Mouse (Mus musculus) left cerebral cortex, postnatal 36 days (tissue): ENCODE results near the gene Hus1b. TPM values are rescaled to one million over a fixed set of nuclear protein-coding genes. Genes with fewer than 3 reads are reported as not detected.

Experiments used
- DNase-seq, 2 experiments: peaks; one replicate each; pipeline ENCODE4 v3.0.0; 2021 to 2022; ENCODE audit warnings: low spot score in 2 of 2, mixed read lengths in 1 of 2
- intact Hi-C: fragments of 180-260 bp; cut with DNase I; formaldehyde crosslinking; loops from one replicate; pipeline ENCODE4 v1.15.1; 2025
- total RNA-seq, 2 experiments: library from RNA; stranded (reverse); gene quantifications; 2 replicates each; pipeline ENCODE4 v1.2.3; 2021

Hus1b gene
- total RNA-seq, 2 experiments from 2014 or later: 0.54 to 0.91 TPM

GRCm38 (mm10) chr13:30960714-30961113, 13.2 kb upstream of the Hus1b start:
- intact Hi-C loops: no loop called here

DNA sequence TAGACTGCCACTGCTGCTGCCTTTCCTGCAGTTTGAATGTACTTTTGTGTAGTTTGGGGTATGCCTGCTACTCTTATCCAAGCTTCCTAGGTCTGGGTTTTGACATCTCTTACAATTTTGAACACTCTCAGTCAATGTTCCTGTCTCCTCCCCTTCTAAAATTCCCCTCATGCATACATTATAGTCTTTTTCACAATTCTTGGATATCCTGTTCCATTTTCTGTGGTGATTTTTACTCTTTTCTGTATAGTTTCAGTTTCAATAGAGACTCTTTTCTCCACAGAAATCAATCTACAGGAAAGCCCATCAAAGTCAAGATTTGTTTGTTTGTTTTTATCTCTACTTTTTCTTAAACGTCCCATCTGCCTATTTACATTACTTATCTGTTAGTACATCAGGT, 6.0 kb upstream of the Hus1b start:
- intact Hi-C loops: no loop called here
- DNase-seq: no peak

More at GRCm38 (mm10) chr13:30960714-30961113, 13.2 kb upstream of the Hus1b start:
- no peak for DNase-seq

DNA sequence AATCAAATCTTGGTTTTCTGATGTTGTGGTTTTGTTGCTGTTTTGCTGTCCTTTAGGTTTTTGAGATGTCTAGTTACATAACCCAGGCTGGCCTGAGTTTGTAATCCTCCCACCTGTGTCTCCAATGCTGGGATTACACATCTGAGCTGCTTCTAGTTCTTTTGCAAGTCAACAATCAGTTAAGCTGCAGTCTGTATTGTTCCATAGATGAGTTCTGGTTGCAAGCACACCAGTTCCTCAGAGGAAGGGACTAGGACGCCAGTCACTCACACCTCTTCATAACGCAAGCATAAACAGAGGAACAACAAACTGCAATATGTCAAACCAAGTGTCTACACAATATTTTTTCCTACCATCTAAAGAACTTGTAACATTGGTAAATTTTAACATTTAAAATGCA, 4.5 kb upstream of the Hus1b start:
- DNase-seq: no peak
- intact Hi-C loops: no loop called here

GRCm38 (mm10) chr13:30949181-30949580, 1.6 kb upstream of the Hus1b start:
- DNase-seq: no peak
- intact Hi-C loops: no loop called here

DNA sequence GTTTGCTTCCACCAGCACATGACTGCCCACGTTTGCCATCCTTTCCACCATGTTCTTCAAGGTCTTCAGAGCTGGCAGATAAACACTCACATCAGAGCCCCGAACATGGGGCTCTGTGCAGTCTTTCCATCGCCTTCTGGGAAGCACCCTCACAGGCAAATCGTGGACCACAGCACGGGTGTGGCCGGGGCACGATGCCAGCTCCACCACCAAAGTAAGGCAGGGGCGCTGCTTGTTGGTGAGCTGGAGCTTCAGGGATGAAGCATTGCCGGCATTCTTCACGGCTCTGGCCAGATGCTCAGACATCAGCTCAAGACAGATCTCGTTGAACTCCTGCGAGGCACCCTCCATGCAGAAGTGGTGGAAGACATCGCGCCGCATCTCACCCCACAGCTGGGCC, 430 bp downstream of the Hus1b start:
- DNase-seq: no peak
- intact Hi-C loops: no loop called here

- DNase-seq: no peak
- intact Hi-C loops: no loop called here
Measured at GRCm38 (mm10) chr13:30945788-30946187, 1.8 kb downstream of the Hus1b start.

DNA sequence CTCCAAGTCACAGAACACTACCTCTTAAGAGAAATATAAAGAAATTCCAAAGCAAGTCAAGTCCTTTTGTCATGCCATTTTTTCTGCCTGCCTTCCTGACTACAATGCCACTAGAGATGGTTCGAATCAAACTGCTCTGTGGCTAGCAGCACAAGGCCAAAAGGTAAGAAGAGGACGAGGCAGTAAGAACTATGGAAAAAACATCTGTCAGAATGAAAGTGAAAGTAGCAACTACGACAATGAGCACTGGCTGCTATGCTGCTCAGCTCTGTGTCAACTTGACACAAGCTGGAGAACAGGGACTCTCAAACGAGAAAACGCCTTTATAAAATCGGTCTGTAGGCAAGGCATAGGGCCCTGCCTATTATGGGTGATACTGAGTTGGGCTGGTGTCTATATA, 14.6 kb downstream of the Hus1b start:
- intact Hi-C loops: no loop called here
- no peak for DNase-seq

DNA sequence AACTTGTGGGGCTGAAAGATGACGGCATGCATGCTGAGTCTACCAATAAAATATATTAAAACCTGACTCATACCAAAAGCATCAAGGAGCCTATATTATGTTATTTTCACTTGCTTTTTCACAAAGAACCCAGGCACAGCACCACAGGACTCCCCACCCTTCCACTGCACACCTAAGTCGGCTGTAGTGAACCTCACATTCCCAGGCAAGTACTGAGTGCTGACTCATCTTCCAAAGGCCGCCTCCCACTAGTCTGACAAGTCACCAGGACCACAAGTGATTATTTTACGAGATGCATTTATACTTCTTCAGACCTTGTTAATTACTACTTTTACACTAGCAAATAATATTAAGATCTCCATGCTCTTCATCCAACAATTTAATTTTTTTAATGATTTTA, 15.9 kb downstream of the Hus1b start:
- DNase-seq: no peak
- intact Hi-C loops: no loop called here

GRCm38 (mm10) chr13:30929119-30929518, 18.4 kb downstream of the Hus1b start:
- intact Hi-C loops: no loop called here
- DNase-seq: no peak

DNA sequence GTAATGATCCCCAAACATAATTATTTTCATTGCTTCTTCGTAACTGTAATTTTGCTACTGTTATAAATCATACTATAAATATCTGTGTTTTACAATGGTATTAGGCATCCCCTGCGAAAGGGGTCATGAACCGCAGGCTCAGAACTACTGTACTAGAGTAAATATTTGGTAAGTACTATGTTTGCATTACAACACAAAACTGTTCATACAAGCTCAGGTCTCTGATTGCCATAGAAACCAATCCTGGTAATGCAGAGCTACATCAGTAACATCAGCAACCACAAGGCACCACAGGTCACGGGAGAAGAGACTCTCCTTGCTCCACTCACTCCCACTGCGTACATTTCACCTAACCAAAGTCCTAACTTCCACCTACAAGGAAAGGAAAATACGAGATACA, 23.3 kb downstream of the Hus1b start:
- DNase-seq: no peak
- intact Hi-C loops: no loop called here

DNA sequence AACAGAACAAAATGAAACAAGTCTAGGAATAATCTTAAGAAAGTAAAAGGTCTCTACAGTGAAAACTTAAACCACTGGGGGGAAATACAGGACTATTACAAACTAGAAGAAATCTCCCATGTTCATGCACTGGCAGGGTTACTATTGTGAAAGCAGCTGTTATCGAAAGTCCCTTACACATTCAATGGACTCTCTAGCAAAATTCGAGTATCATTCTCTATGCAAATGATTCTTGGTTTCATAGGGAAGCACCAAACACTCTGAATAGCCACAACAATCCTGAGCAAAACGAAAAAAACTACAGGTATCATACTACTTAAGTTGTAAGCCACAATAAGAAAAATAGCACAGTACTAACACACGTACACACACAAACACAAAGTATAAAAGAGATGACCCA, 25.6 kb downstream of the Hus1b start:
- intact Hi-C loops: no loop called here
- no peak for DNase-seq

DNA sequence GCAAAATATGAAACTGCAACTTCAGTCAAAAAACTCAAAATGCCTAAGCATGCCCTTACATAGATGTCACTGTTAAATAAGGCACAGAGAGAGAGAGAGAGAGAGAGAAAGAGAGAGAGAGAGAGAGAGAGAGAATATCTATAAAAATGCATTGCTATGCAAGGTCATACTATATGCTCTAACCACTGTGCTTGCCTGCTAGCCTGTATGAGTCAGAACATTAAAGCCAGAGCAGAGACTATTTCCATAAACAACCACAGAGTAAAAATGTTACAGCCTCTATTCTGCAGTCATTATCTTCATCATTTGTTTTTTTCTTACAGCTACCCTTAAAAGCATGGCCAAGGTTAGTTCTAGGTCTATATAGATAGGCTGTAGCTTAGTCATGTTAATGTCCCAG, 33.8 kb downstream of the Hus1b start:
- intact Hi-C loops: no loop called here
- DNase-seq: no peak

DNA sequence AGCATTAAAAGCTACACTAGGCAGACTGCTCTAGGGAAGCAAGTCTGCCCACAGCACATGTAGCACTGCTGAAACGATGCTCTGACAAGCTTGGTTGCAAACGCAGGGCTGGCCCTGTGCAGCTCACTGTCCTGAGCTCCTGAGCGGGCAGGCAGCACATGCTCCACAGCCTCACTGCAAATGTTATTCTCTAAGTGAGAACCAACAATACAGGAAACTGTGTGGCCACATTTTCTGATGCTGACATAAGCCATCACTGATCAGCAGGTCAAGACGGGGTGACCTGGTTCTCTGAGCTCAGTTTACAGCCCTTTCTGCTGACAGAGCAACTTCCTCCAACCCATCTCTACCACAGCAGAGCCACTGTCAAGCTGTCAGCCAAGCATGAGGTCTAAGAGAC, 34.5 kb downstream of the Hus1b start:
- no peak for DNase-seq
- intact Hi-C loops: no loop called here

GRCm38 (mm10) chr13:30911931-30912625, 35.5 kb downstream of the Hus1b start:
- DNase-seq: no peak
- intact Hi-C loops: no loop called here

DNA sequence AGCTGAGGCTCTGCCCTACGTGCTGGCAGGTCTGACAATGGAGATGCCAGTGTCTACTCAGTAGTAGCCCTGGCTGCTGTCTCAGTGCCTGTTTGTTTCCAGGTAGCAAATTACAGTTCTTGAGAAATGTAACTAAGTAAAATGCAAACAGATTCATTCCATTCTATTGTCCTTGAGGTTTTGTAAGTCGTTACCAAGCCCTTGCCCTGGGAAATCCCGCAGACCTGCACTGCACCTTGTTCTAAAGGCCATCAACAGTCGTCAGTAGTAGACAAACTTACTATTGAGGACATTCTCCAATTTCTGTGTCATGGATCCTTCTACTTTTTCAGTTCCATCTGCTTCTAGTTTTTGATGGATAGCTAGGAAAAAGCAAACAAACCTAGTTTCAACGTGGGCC, 36.7 kb downstream of the Hus1b start:
- intact Hi-C loops: no loop called here
- no peak for DNase-seq

GRCm38 (mm10) chr13:30902286-30902685, 45.3 kb downstream of the Hus1b start:
- intact Hi-C loops: loop anchor here (5.0 to 10.0 kb wide), 2 partner anchors 80 to 183 kb away; no protein-coding TSS in a partner anchor
- no peak for DNase-seq

GRCm38 (mm10) chr13:30901387-30902041, 46.0 kb downstream of the Hus1b start:
- intact Hi-C loops: loop anchor here (5.0 to 10.0 kb wide), 2 partner anchors 81 to 183 kb away; no protein-coding TSS in a partner anchor

More at GRCm38 (mm10) chr13:30901387-30902041, 46.0 kb downstream of the Hus1b start:
- DNase-seq: no peak
